Mouse (Mus musculus): ENCODE data around the gene Asic2. TPM values are rescaled to one million over a fixed set of nuclear protein-coding genes. Genes with fewer than 3 reads are reported as not detected.

Gene Asic2
- total RNA-seq, 2 experiments from 2014 or later = 82.0 to 86.5 TPM

- DNase-seq (ENCODE audit: extremely low spot score in 1 of 2, low spot score in 2 of 2) = no peak
- intact Hi-C loops (cut with DNase I) = no loop called here
Measured at GRCm38 (mm10) chr11:81059546-81059945, 908.7 kb downstream of the Asic2 start.

GRCm38 (mm10) chr11:81057506-81057905 is 910.8 kb downstream of the Asic2 start:
- no peak for DNase-seq (ENCODE audit: extremely low spot score in 1 of 2, low spot score in 2 of 2)
- intact Hi-C loops (cut with DNase I) = no loop called here

- intact Hi-C loops (cut with DNase I) = no loop called here
- DNase-seq (ENCODE audit: extremely low spot score in 1 of 2, low spot score in 2 of 2) = no peak
Measured at GRCm38 (mm10) chr11:81056776-81057175, 911.5 kb downstream of the Asic2 start.

- intact Hi-C loops (cut with DNase I) = no loop called here
- DNase-seq (ENCODE audit: extremely low spot score in 1 of 2, low spot score in 2 of 2) = no peak
Measured at GRCm38 (mm10) chr11:81055446-81056145, 912.7 kb downstream of the Asic2 start.

- DNase-seq (ENCODE audit: extremely low spot score in 1 of 2, low spot score in 2 of 2) = no peak
- intact Hi-C loops (cut with DNase I) = no loop called here
Measured at GRCm38 (mm10) chr11:81053826-81054225, 914.4 kb downstream of the Asic2 start.

- DNase-seq (ENCODE audit: extremely low spot score in 1 of 2, low spot score in 2 of 2) = no peak
- intact Hi-C loops (cut with DNase I) = no loop called here
Measured at GRCm38 (mm10) chr11:81041671-81042070, 926.6 kb downstream of the Asic2 start.

GRCm38 (mm10) chr11:81039976-81040375 is 928.3 kb downstream of the Asic2 start:
- intact Hi-C loops (cut with DNase I) = no loop called here
- no peak for DNase-seq (ENCODE audit: extremely low spot score in 1 of 2, low spot score in 2 of 2)

GRCm38 (mm10) chr11:81032151-81032550 is 936.1 kb downstream of the Asic2 start:
- DNase-seq (ENCODE audit: extremely low spot score in 1 of 2, low spot score in 2 of 2) = no peak
- intact Hi-C loops (cut with DNase I) = no loop called here

GRCm38 (mm10) chr11:81014776-81015175 is 953.5 kb downstream of the Asic2 start:
- intact Hi-C loops (cut with DNase I) = no loop called here
- DNase-seq (ENCODE audit: extremely low spot score in 1 of 2, low spot score in 2 of 2) = no peak

GRCm38 (mm10) chr11:81013501-81013900 is 954.8 kb downstream of the Asic2 start:
- DNase-seq (ENCODE audit: extremely low spot score in 1 of 2, low spot score in 2 of 2) = no peak
- intact Hi-C loops (cut with DNase I) = no loop called here

GRCm38 (mm10) chr11:81010766-81011165 is 957.5 kb downstream of the Asic2 start:
- intact Hi-C loops (cut with DNase I) = no loop called here

GRCm38 (mm10) chr11:81009366-81009765 is 958.9 kb downstream of the Asic2 start:
- intact Hi-C loops (cut with DNase I) = no loop called here
- no peak for DNase-seq (ENCODE audit: extremely low spot score in 1 of 2, low spot score in 2 of 2)

More at GRCm38 (mm10) chr11:81010766-81011165, 957.5 kb downstream of the Asic2 start:
- no peak for DNase-seq (ENCODE audit: extremely low spot score in 1 of 2, low spot score in 2 of 2)

- intact Hi-C loops (cut with DNase I) = no loop called here
- DNase-seq (ENCODE audit: extremely low spot score in 1 of 2, low spot score in 2 of 2) = no peak
Measured at GRCm38 (mm10) chr11:81005831-81006230, 962.4 kb downstream of the Asic2 start.

GRCm38 (mm10) chr11:81002769-81003430 is 965.4 kb downstream of the Asic2 start:
- intact Hi-C loops (cut with DNase I) = no loop called here
- DNase-seq (ENCODE audit: extremely low spot score in 1 of 2, low spot score in 2 of 2) = no peak

- intact Hi-C loops (cut with DNase I) = no loop called here
- no peak for DNase-seq (ENCODE audit: extremely low spot score in 1 of 2, low spot score in 2 of 2)
Measured at GRCm38 (mm10) chr11:80995621-80996020, 972.6 kb downstream of the Asic2 start.

GRCm38 (mm10) chr11:80983530-80983929 is 984.7 kb downstream of the Asic2 start:
- DNase-seq (ENCODE audit: extremely low spot score in 1 of 2, low spot score in 2 of 2) = no peak
- intact Hi-C loops (cut with DNase I) = no loop called here

- intact Hi-C loops (cut with DNase I) = no loop called here
- no peak for DNase-seq (ENCODE audit: extremely low spot score in 1 of 2, low spot score in 2 of 2)
Measured at GRCm38 (mm10) chr11:80976239-80976855, 991.9 kb downstream of the Asic2 start.

- DNase-seq (ENCODE audit: extremely low spot score in 1 of 2, low spot score in 2 of 2) = no peak
- intact Hi-C loops (cut with DNase I) = no loop called here
Measured at GRCm38 (mm10) chr11:80974616-80975015, 993.6 kb downstream of the Asic2 start.

GRCm38 (mm10) chr11:80973976-80974375 is 994.3 kb downstream of the Asic2 start:
- peak; percentile 69 to 85 for DNase-seq (ENCODE audit: extremely low spot score in 1 of 2, low spot score in 2 of 2)
- intact Hi-C loops (cut with DNase I) = no loop called here

GRCm38 (mm10) chr11:80973273-80973672 is 995.0 kb downstream of the Asic2 start:
- intact Hi-C loops (cut with DNase I) = no loop called here
- DNase-seq (ENCODE audit: extremely low spot score in 1 of 2, low spot score in 2 of 2) = no peak

Measured in left cerebral cortex, postnatal 10 days (tissue).